Mouse (Mus musculus): ENCODE data around the gene Osbpl3.

Osbpl3 gene

DNA sequence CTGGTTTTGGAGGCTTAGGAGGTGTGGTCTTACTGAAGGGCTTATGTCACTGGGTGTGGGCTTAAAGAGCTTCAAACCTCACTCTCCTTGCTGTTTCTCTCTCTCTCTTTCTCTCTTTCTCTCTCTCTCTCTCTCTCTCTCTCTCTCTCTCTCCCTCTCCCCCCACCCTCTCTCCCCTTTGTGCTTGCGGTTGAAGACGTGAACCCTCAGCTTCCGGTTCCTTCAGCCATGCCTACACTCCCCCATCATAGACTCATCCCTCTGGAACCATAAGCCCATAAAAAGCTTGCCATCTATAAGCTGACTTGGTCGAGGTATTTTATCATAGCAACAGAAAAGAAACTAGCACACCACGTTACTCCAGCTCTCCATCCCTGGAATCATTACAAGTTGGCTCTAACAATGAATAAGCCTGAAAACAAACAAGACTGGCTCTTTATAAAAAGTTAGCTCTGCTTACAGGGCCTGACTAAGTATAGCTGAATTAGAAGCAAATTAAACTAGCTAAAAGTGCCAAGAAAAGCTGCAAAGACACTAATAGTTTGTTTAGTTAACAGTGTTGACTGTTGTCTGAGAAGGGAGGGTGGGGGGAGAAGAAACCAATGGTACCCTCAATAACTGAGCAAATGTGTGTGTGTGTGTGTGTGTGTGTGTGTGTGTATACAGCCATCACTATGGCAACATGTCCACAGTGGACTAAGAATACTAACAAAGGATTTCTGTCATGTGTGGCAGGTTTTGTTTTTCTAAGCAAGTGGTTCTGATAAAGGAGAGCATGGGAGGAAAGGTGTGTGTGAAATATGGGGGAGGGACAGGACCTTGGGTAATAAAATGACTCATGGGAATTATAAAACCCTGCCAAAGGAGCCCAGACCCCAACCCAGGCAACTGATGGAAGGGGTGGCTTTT is 83.2 kb downstream of the Osbpl3 start:
- no peak for DNase-seq (ENCODE audit: low spot score in 2 of 2)

DNA sequence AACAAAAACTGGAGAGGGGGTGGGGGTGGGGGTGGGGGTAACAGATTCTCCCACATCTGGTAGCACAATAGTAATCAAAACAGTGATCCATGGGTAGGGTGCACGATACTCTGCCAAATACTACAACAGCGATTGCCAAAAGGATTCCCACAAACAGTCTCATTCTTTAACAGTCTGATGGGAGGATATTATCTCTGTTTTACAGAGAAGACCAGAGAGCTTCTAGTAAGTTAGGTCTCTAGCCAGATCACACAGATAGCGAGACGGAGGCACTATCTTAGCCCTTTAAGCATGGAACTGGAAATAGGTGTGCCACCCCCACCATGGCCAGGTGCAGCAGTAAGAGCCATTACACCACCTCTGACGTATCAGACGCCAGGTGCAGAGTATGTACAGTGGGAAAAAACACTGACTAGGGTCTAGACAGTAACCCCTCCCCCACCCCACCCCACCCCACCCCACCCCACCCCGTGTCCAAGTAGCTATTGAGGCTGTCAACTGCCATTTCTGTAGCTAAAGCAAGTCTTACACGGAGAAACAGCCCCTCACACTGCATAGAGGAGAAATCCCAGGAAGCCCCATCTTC is 84.4 kb downstream of the Osbpl3 start:
- no peak for DNase-seq (ENCODE audit: low spot score in 2 of 2)

- DNase-seq (ENCODE audit: low spot score in 2 of 2), result peak in 1 of 2 experiments; percentile 36
Observed at GRCm38 (mm10) chr6:50368502-50369292, 87.3 kb downstream of the Osbpl3 start.

- no peak for DNase-seq (ENCODE audit: low spot score in 2 of 2)
Observed at GRCm38 (mm10) chr6:50367836-50368235, 88.2 kb downstream of the Osbpl3 start.

DNA sequence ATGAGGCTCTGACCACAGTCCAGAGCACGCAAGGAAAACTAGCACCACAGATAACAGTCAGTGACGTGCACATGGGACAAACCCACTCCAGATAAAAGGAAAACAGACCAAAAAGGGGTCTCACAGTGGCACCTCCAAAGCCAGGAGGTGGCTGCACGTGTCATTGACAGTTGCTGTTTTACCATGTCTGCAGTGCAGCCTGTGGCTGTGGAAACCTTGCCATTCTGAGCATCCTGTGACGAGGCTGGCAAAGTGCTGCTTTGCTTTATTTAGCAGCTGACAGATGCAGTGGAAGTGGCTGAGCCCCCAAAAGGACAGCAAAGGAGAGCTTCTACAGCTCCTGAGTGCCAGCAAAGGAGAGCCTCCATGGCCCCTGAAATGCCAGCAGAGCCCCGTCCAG is 89.3 kb downstream of the Osbpl3 start:
- no peak for DNase-seq (ENCODE audit: low spot score in 2 of 2)

- no peak for DNase-seq (ENCODE audit: low spot score in 2 of 2)
Observed at GRCm38 (mm10) chr6:50366319-50366718, 89.7 kb downstream of the Osbpl3 start.

- DNase-seq (ENCODE audit: low spot score in 2 of 2), result no peak
Observed at GRCm38 (mm10) chr6:50364364-50364763, 91.6 kb downstream of the Osbpl3 start.

GRCm38 (mm10) chr6:50363385-50363784 is 92.6 kb downstream of the Osbpl3 start:
- no peak for DNase-seq (ENCODE audit: low spot score in 2 of 2)

GRCm38 (mm10) chr6:50362704-50363261 is 93.2 kb downstream of the Osbpl3 start:
- no peak for DNase-seq (ENCODE audit: low spot score in 2 of 2)

DNA sequence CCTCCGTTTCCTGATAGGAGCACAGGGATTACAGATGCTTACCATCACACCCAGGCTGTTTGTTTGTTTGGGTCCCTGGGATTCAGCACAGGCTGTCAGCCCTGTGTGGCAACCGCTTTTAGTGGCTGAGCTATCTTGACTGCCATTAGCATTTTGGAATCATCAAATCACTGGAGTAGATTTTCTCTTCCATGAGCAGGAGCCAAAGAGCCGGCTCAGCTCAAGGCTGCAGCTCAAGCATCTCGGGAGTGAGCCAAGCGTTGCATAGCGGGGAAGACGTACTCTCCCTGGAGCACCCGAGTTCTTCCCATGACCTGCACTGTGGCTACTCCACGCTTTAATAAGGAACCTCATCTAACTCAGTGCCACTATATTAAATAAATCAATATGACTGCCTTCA is 93.8 kb downstream of the Osbpl3 start:
- no peak for DNase-seq (ENCODE audit: low spot score in 2 of 2)

- no peak for DNase-seq (ENCODE audit: low spot score in 2 of 2)
Observed at GRCm38 (mm10) chr6:50358104-50358679, 97.8 kb downstream of the Osbpl3 start.

DNA sequence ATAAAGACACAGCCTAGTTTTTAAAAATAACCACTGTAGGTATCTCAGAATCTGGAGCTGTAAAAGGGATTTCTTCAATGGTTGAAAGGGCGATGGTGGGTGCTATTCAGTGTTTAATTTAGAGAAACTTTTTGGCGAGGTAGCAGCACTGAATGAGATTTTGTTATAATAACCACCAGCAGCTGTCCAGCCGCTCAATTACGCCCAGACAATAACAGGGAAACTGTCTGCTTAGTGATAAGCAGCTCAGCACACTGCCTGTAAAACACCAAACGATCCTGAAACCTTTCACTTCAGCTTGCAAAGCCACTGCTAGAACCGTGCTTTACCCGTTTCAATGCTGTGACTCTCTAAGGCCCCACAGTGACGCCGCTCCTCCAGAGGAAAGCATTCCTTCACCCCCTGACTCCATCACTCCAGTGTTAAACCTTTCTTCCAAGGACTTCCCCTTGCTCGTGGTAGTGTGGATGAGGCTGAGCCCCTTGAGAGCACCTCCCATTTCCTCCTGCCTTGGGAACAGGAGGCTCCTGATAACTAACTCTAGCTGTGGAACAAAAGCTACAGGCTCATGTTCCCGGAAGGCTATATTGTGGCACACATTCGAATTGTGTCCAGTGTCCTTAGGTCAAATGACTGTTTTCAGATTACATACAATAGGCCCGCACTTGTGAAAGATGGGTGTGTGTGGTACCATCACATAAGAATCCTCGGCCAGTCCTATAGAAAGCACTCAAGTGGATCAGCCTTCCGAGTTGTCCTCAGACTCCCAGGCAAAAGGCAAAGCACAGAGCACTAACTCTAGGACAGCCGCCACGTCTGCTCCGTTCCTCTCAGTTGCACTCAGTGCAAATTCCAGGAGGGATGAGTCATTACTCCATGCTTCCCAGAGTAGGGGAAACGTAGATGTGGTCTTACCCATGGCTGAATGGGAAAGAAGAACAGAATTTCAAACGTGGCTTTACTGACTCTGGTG is 101.0 kb downstream of the Osbpl3 start:
- DNase-seq (ENCODE audit: low spot score in 2 of 2), result no peak

DNA sequence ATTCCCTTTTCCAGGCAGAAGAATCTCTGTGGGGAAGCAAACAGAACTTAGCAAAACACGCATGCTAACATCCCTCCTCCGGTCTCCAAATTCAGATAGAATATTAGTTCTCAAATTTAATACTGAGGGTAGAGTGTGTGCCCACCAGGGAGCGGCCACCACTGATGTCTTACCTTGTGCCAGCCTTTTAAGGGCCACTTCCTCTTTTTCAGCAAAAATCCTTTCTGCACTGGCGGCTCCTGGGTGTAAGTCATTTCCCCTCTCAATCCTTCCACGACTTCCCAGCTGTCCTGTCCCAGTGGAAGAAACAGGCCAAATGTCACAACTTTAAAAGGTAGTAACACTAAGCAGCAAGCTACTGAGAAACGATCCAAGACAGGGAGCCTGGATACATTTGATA is 103.2 kb downstream of the Osbpl3 start:
- DNase-seq (ENCODE audit: low spot score in 2 of 2), result no peak

GRCm38 (mm10) chr6:50350911-50351310 is 105.1 kb downstream of the Osbpl3 start:
- DNase-seq (ENCODE audit: low spot score in 2 of 2), result no peak

GRCm38 (mm10) chr6:50348619-50349018 is 107.4 kb downstream of the Osbpl3 start:
- no peak for DNase-seq (ENCODE audit: low spot score in 2 of 2)

- DNase-seq (ENCODE audit: low spot score in 2 of 2), result no peak
Observed at GRCm38 (mm10) chr6:50346204-50346603, 109.8 kb downstream of the Osbpl3 start.

DNA sequence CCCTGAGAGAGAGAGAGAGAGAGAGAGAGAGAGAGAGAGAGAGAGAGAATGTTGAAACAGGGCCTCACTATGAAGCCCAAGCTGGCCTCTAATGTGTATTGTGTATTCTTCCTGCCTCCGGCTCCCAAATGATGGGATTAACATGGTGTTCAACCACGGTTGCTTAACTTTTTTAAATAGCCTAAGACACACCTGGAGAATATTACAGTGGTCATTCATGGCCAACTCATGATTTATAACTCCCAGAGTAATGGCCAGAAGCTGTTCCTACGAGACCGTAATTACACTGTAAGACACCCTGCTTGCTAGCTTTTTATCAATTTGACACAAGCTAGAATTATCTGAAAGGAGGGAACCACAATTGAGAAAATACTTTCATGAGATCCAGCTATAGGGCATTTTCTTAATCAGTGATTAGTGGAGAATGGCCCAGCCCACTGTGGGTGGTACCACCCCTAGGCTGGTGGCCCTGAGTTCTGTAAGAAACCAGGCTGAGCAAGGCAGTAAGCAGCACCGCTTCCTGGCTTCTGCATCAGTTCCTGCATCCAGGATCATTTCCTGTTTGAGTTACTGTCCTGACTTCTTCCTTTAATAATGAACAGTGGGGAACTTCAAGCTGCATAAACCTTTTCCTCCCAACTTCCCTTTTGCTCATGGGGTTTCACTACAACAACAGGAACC is 115.6 kb downstream of the Osbpl3 start:
- no peak for DNase-seq (ENCODE audit: low spot score in 2 of 2)

GRCm38 (mm10) chr6:50337431-50337830 is 118.6 kb downstream of the Osbpl3 start:
- no peak for DNase-seq (ENCODE audit: low spot score in 2 of 2)

GRCm38 (mm10) chr6:50336376-50336775 is 119.6 kb downstream of the Osbpl3 start:
- DNase-seq (ENCODE audit: low spot score in 2 of 2), result no peak
